Mouse (Mus musculus) R1 (cell line): ENCODE measurements around the gene Cd7.
"Not testable (repeated sequence)": the region's sequence is repeated elsewhere in the genome, so short reads cannot be mapped to it uniquely, and the experiment has no call there.

Experiments
- DNase-seq: peaks from one replicate; pipeline ENCODE4 v3.0.0-alpha.2; 2018; ENCODE audit warnings: low read depth, low spot score

Cd7 gene

GRCm38 (mm10) chr11:121039302-121039701 is at the start of gene Cd7:
Cd7 (minus strand) TSS chr11:121039418.
- no peak for DNase-seq

GRCm38 (mm10) chr11:121088997-121089396 is 49.8 kb upstream of the Cd7 start:
- DNase-seq, result no peak

GRCm38 (mm10) chr11:121086296-121086695 is 47.1 kb upstream of the Cd7 start:
- DNase-seq, result no peak

- no peak for DNase-seq
These were observed 46.0 kb upstream of the Cd7 start for GRCm38 (mm10) chr11:121085181-121085580.

GRCm38 (mm10) chr11:121082857-121083500 is 43.8 kb upstream of the Cd7 start:
- DNase-seq, result no peak

GRCm38 (mm10) chr11:121082250-121082649 is 43.0 kb upstream of the Cd7 start:
- DNase-seq, result no peak

GRCm38 (mm10) chr11:121081120-121081519 is 41.9 kb upstream of the Cd7 start, which contains the start of gene Sectm1a:
Sectm1a (minus strand) TSS chr11:121081220.
- DNase-seq, result no peak

GRCm38 (mm10) chr11:121080330-121080729 is 41.1 kb upstream of the Cd7 start:
- no peak for DNase-seq

- no peak for DNase-seq
These were observed 36.4 kb upstream of the Cd7 start for GRCm38 (mm10) chr11:121075655-121076054.

- DNase-seq, result not testable (repeated sequence)
These were observed 30.4 kb upstream of the Cd7 start for GRCm38 (mm10) chr11:121069662-121070061.

- DNase-seq, result no peak
These were observed 28.7 kb upstream of the Cd7 start for GRCm38 (mm10) chr11:121067895-121068294.

GRCm38 (mm10) chr11:121064197-121064596 is 25.0 kb upstream of the Cd7 start:
- DNase-seq, result no peak

- no peak for DNase-seq
These were observed 24.2 kb upstream of the Cd7 start, which contains the start of gene Sectm1b for GRCm38 (mm10) chr11:121063379-121063778. Sectm1b (minus strand) TSS chr11:121063569.

GRCm38 (mm10) chr11:121061615-121062014 is 22.4 kb upstream of the Cd7 start:
- DNase-seq, result no peak

- DNase-seq, result not testable (repeated sequence)
These were observed 21.3 kb upstream of the Cd7 start for GRCm38 (mm10) chr11:121060401-121061067.

- no peak for DNase-seq
These were observed 20.3 kb upstream of the Cd7 start for GRCm38 (mm10) chr11:121059471-121059870.

GRCm38 (mm10) chr11:121058956-121059355 is 19.7 kb upstream of the Cd7 start:
- DNase-seq, result no peak

GRCm38 (mm10) chr11:121058122-121058521 is 18.9 kb upstream of the Cd7 start:
- DNase-seq, result no peak

- DNase-seq, result no peak
These were observed 17.5 kb upstream of the Cd7 start for GRCm38 (mm10) chr11:121056536-121057236.

- peak; percentile 85 for DNase-seq
These were observed 14.3 kb upstream of the Cd7 start for GRCm38 (mm10) chr11:121053536-121053935.

- DNase-seq, result no peak
These were observed 13.2 kb upstream of the Cd7 start for GRCm38 (mm10) chr11:121052387-121052786.

GRCm38 (mm10) chr11:121051793-121052192 is 12.6 kb upstream of the Cd7 start:
- DNase-seq, result no peak

GRCm38 (mm10) chr11:121049840-121050239 is 10.6 kb upstream of the Cd7 start:
- DNase-seq, result no peak
